Mouse (Mus musculus) midbrain, embryonic 15.5 days (tissue): ENCODE measurements at regions not wholly inside any gene's neighbourhood (a gene's known extent, or its start where the extent isn't known, plus 50 kb on each side); places are given as distances from the start of the nearest gene placed in this dataset.

Source experiments
- ATAC-seq: fragments of 200-750 bp; cut with Nextera tagmentation; replicated peaks from 2 replicates; pipeline ENCODE4 v1.8.0; 2017; ENCODE audit warnings: moderate TSS enrichment
- H3K27ac ChIP-seq: fragments of 300-500 bp; sonication (generic); 2 replicates; pipeline ENCODE4 v1.5.1; 2015; ENCODE audit warnings: mild to moderate bottlenecking, inconsistent platforms
- H3K27me3 ChIP-seq: fragments of 300-500 bp; sonication (generic); replicated peaks from 2 replicates; pipeline ENCODE4 v1.6.1; 2015; ENCODE audit warnings: inconsistent platforms
- H3K36me3 ChIP-seq: fragments of 300-500 bp; sonication (generic); replicated peaks from 2 replicates; pipeline ENCODE4 v1.6.1; 2015; ENCODE audit warnings: inconsistent platforms
- H3K4me1 ChIP-seq: fragments of 300-500 bp; sonication (generic); 2 replicates; pipeline ENCODE4 v1.6.1; 2015; ENCODE audit warnings: inconsistent platforms
- H3K4me2 ChIP-seq: fragments of 300-500 bp; sonication (generic); 2 replicates; pipeline ENCODE4 v1.6.1; 2015; ENCODE audit warnings: inconsistent platforms, mild to moderate bottlenecking, moderate library complexity
- H3K4me3 ChIP-seq: fragments of 300-500 bp; sonication (generic); 2 replicates; pipeline ENCODE4 v1.5.1; 2015; ENCODE audit warnings: mild to moderate bottlenecking, inconsistent platforms
- H3K9ac ChIP-seq: fragments of 300-500 bp; sonication (generic); 2 replicates; pipeline ENCODE4 v1.6.1; 2015; ENCODE audit warnings: mild to moderate bottlenecking, inconsistent platforms
- H3K9me3 ChIP-seq: fragments of 300-500 bp; sonication (generic); 2 replicates; pipeline ENCODE4 v1.6.1; 2016; ENCODE audit warnings: inconsistent platforms
- WGBS: fragments of 180-500 bp; shearing (Covaris S2); methylation state at CpG from one replicate; pipeline ENCODE4 v1.1.7; 2015; ENCODE audit warnings: mixed read lengths; 5-methylcytosine and 5-hydroxymethylcytosine counted together

DNA sequence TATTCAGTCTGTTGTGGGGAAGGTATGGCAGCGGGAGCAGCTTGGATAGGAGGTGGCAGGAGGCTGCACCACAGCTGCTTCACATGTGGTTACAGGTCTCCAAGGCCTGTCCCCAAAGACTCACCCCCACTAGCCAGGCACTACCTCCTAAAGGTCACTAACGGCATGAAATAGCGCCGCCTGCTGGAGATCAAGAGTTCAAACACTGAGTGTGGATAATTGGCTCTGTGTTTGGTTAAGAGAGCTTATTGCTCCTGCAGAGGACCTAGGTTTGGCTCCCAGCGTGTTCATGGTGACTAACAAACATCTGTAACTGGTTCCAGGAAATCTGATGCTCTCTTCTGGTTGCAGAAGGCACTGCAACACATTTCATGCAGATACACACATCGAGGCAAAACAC lies 514.1 kb downstream of the Zfp536 start:
- Histone ChIP-seq H3K27me3 (no peaks in the 10 kb centered on the region), H3K9ac (no peak overlapping the region), H3K4me3 (no peak overlapping the region), H3K9me3 (no peaks in the 10 kb centered on the region), H3K4me1 (no peaks in the 10 kb centered on the region), H3K4me2 (no peak overlapping the region), H3K27ac (no peak overlapping the region), H3K36me3 (no peaks in the 10 kb centered on the region)
- 44% methylated on average over 6 of the region's 6 CpGs for WGBS
- no peak for ATAC-seq

DNA sequence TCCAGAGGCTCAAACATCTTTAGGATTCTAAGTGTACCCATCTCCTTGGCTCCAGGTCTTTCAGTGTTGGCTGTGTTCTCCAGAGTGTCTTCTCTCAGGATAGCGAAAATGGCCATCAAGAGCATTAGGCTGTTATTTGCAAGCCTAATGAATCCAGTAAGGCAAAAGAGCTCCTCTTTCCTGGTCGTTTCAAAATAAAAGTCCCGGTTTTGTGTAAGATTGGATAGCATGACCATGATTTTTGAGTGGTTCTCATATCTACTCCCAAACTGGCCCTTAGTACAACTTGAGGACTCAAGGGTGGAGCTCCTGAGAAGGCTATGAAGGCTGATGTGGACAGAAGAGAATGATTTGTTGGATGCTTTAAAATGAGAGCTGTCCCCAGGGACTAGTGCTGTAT lies 510.6 kb downstream of the Zfp536 start:
- Histone ChIP-seq H3K4me3 (no peak overlapping the region), H3K4me2 (no peak overlapping the region), H3K27me3 (no peaks in the 10 kb centered on the region), H3K9me3 (no peaks in the 10 kb centered on the region), H3K36me3 (no peaks in the 10 kb centered on the region), H3K4me1 (no peaks in the 10 kb centered on the region), H3K9ac (no peak overlapping the region), H3K27ac (no peak overlapping the region)
- ATAC-seq: no peak
- 39% methylated on average over 3 of the region's 3 CpGs for WGBS

DNA sequence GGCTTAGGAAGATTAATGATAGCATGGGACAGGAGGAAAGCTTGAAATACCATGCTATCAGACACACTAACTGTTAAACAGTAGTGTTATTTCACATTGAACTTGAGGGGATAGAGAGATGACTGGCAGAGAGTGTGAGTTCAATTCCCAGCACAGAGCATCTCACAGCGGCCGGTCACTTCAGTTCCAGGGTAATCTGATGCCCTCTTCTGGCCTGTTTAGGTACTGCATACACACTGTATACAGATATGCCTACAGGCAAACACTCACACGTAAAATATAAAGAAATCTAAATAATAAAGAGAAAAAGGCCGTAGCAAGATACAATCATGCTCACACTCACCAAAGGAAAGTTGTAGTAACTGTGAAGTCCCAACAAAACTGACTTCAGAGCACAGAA lies 506.0 kb downstream of the Zfp536 start:
- no peak for ATAC-seq
- WGBS: 83% methylated on average over 4 of the region's 4 CpGs

DNA sequence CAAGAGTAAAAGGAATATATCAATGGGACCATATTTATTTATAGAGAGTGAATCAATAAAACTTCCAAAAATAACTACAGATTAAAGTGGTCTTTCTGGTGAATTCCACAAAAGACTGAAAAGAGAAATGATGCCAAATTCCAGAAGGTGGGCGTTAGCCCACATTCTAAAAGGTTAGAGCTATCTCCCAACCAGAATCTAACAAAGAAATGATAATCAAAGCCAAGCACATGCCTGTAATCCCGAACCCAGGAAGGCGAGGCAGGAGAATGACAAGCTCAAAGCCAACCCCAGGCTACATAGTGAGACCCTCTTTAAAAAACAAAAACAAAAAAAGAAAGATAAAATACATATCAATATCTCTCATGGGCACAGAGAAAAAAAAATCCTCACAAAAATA lies 502.6 kb downstream of the Zfp536 start:
- Histone ChIP-seq H3K4me3 (no peak overlapping the region), H3K27ac (no peak overlapping the region), H3K4me2 (no peak overlapping the region), H3K9me3 (no peaks in the 10 kb centered on the region), H3K4me1 (no peaks in the 10 kb centered on the region), H3K36me3 (no peaks in the 10 kb centered on the region), H3K27me3 (no peaks in the 10 kb centered on the region), H3K9ac (no peak overlapping the region)
- 86% methylated on average over 3 of the region's 3 CpGs for WGBS
- ATAC-seq: no peak

More for the DNA sequence above, 506.0 kb downstream of the Zfp536 start:
- Histone ChIP-seq H3K4me1 (no peaks in the 10 kb centered on the region), H3K9ac (no peak overlapping the region), H3K36me3 (no peaks in the 10 kb centered on the region), H3K27ac (no peak overlapping the region), H3K4me2 (no peak overlapping the region), H3K27me3 (no peaks in the 10 kb centered on the region), H3K9me3 (no peaks in the 10 kb centered on the region), H3K4me3 (no peak overlapping the region)

DNA sequence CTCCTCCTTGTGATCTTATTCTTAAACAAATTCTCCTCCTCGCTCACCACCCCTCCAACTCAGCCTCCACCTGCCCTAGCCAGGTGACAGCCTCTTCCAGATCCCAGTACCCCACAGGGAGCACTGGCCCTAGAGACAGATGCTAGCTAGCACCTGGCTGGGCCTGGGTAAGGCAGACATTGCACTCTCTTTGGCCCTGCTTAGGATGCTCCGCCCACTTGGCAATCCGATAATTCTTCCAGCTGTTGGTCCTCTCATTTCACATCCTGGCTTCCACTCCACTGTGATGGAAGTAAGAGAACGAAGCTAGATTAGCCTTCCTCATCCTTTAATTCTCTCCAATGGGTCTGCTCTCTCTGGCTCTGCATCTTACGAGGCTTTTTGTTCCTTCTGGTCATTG lies 483.4 kb downstream of the Zfp536 start:
- no peak for ATAC-seq
- H3K27ac ChIP-seq: no peak overlapping the region
- 28% methylated on average over 5 of the region's 5 CpGs for WGBS
- H3K4me3 ChIP-seq: no peak overlapping the region
- H3K9ac ChIP-seq: no peak overlapping the region
- no peaks in the 10 kb centered on the region for H3K36me3 ChIP-seq
- H3K4me2 ChIP-seq: peak overlapping the region; percentile 37; the same call in 1 of the 2 replicates
- H3K27me3 ChIP-seq: no peaks in the 10 kb centered on the region
- no peaks in the 10 kb centered on the region for H3K9me3 ChIP-seq
- peaks cover 10% of the 10 kb centered on the region for H3K4me1 ChIP-seq

DNA sequence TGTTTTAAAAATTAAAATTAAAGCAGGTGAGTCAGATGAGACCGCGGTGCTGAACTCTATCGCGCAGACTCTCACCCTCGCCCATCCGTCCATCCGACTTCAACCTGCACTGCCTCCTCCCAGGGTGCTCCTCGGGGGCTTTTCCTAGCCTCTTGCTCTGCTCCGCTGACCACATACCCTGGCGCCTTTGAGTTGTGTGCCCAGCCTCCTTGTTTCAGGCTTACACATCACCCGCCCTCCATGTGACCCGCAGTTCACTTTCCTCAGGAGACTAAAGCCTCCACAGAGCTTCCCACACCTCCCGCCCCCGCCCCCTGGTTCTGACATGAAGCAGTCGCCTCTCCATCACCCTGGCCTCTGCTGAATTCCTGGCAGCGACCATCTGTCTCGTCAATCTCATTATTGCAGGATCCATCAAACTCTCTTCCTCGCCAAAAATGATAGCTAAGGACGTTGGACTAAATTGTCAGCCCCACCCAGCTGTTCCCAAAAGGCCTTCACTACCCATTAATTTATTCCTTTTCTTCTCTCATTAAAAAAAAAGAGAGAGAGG lies 482.9 kb downstream of the Zfp536 start:
- Histone ChIP-seq H3K4me1 (peaks cover 10% of the 10 kb centered on the region), H3K9me3 (no peaks in the 10 kb centered on the region), H3K4me2 (peak overlapping the region; percentile 37), H3K4me3 (no peak overlapping the region), H3K36me3 (no peaks in the 10 kb centered on the region), H3K27ac (no peak overlapping the region), H3K9ac (no peak overlapping the region), H3K27me3 (no peaks in the 10 kb centered on the region)
- no peak for ATAC-seq
- 18% methylated on average over 19 of the region's 19 CpGs for WGBS

DNA sequence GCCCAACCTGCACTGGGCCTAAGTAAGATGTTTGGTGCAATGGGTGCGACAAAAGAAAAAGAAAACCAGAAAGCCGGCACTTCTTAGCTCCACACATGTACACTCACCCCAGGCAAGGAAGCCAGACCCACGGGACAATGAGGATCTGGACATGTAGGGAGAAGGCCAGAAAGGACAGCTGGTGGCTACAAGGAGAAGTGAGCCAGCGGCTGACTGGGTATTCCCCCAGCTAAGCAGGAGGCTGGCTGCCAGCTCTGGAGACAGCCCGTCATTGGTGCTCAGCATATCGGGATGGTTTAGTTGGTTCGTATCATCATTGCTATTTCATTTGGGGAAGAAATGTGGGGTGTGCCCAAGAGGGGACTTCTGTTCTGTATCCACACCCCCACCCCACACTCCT lies 481.7 kb downstream of the Zfp536 start:
- Histone ChIP-seq H3K9me3 (no peaks in the 10 kb centered on the region), H3K4me3 (no peak overlapping the region), H3K4me2 (no peak overlapping the region), H3K36me3 (no peaks in the 10 kb centered on the region), H3K9ac (no peak overlapping the region), H3K27ac (no peak overlapping the region), H3K4me1 (peaks cover 10% of the 10 kb centered on the region), H3K27me3 (no peaks in the 10 kb centered on the region)
- ATAC-seq: no peak
- 66% methylated on average over 7 of the region's 7 CpGs for WGBS

DNA sequence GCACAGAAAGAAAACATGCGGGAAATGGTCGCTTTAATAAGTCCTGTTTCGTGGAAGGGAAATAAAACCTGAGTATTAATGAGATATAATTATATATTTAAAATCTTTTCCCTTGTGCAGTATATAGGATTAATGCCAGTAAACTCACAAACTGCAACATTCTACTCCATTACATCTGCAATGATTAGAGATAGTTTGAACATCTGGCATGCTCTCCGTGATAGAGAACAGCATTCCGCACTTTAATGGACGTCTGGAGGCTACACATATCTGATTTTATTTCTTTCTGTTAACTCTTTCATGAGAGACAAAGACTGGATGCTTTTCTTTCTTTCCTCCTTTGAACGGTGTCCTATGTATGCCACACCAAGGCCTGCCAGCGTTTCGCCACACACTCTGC lies 480.9 kb downstream of the Zfp536 start:
- H3K4me2 ChIP-seq: no peak overlapping the region
- no peak for ATAC-seq
- 71% methylated on average over 9 of the region's 9 CpGs for WGBS

DNA sequence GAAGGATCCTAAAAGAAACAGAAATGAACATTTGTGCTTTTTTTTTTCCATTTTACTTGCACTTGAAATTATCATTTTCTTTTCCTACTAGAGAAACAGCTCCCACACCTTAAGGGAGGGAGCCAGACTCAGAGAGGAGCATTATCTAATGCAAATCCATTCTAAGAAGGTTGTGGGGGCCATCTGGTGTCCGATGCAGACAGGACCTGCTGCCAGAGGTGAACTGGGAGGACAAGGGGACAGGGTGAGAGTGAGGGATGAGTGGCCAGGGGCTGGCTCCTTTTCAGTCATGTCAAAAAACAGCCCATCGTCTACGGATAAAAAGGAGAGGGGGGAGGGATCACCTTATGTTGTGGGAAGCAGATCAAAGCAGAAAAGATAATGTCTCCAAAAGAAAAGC lies 474.6 kb downstream of the Zfp536 start:
- WGBS: 13% methylated on average over 3 of the region's 3 CpGs

More for the DNA sequence above, 480.9 kb downstream of the Zfp536 start:
- Histone ChIP-seq H3K4me1 (peaks cover 10% of the 10 kb centered on the region), H3K4me3 (no peak overlapping the region), H3K27ac (no peak overlapping the region), H3K36me3 (no peaks in the 10 kb centered on the region), H3K27me3 (no peaks in the 10 kb centered on the region), H3K9ac (no peak overlapping the region), H3K9me3 (no peaks in the 10 kb centered on the region)

DNA sequence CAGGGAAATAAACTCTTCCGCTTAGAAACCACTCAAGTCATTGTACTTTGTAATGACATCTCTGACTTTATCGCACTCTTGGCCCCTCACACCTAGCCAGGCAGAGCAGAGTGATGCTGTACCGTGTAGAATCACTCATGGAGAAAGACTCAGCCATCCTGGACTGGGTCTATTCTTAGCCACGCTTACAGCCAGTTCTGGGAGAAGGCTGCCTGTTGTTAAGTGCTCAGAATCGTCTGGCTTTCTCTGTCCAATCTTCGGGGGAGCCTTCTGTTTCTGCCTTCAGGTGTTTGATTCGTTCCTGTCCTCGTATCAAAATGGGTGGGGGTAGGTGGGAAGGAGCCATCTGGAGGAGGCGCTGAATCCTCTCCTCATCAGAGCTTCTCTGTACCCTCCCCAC lies 468.0 kb downstream of the Zfp536 start:
- Histone ChIP-seq H3K9ac (no peak overlapping the region), H3K36me3 (no peaks in the 10 kb centered on the region), H3K4me1 (no peaks in the 10 kb centered on the region), H3K9me3 (no peaks in the 10 kb centered on the region), H3K27me3 (no peaks in the 10 kb centered on the region), H3K4me3 (no peak overlapping the region), H3K4me2 (no peak overlapping the region), H3K27ac (no peak overlapping the region)
- WGBS: 85% methylated on average over 9 of the region's 9 CpGs
- ATAC-seq: no peak

More for the DNA sequence above, 474.6 kb downstream of the Zfp536 start:
- Histone ChIP-seq H3K27me3 (no peaks in the 10 kb centered on the region), H3K9me3 (no peaks in the 10 kb centered on the region), H3K4me1 (peaks cover 11% of the 10 kb centered on the region), H3K4me2 (no peak overlapping the region), H3K27ac (no peak overlapping the region), H3K9ac (no peak overlapping the region), H3K4me3 (no peak overlapping the region), H3K36me3 (no peaks in the 10 kb centered on the region)
- no peak for ATAC-seq

DNA sequence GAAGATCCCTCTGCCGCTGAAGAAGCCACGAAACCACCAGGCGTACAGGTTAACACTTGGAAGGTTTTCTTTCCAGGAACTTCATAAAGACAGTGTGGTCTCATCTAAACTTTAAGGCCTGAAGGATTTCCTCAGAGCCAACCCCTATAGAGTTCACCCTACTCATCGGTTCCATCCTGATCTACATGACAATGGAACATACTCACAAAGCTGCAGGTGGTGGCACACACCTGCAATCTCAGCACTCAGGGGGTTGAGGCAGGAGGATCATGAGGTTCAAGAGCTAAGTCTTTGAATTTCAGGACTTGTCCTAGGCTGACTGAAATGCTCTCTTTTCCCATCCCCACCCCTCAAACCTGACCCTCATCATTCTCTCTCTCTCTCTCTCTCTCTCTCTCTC lies 466.2 kb downstream of the Zfp536 start:
- H3K4me1 ChIP-seq: no peaks in the 10 kb centered on the region
- no peak overlapping the region for H3K4me3 ChIP-seq
- 79% methylated on average over 4 of the region's 4 CpGs for WGBS
- no peak for ATAC-seq
- H3K27ac ChIP-seq: no peak overlapping the region
- no peaks in the 10 kb centered on the region for H3K36me3 ChIP-seq
- no peak overlapping the region for H3K4me2 ChIP-seq
- H3K27me3 ChIP-seq: no peaks in the 10 kb centered on the region
- H3K9ac ChIP-seq: no peak overlapping the region
- no peaks in the 10 kb centered on the region for H3K9me3 ChIP-seq

DNA sequence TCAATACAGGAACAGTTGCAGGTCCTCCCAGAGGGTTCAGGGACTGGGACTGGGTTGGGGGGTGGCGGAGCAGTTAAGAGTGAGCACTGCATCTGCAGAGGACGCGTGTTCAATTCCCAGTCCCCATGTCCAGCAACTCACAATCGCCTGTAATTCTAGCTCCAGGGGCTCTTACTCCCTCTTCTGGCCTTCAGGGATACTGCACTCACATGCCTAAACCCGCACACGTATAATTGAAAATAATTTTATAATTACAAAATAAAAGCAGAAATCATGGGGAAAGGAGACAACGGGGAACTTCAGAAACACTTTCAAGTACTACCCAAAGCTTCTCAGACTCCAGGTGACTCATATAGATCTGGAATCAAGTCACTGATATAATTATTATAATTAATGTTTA lies 448.8 kb downstream of the Zfp536 start:
- H3K27ac ChIP-seq: no peak overlapping the region
- H3K4me2 ChIP-seq: no peak overlapping the region
- no peak overlapping the region for H3K4me3 ChIP-seq
- 91% methylated on average over 7 of the region's 7 CpGs for WGBS
- no peak for ATAC-seq
- no peaks in the 10 kb centered on the region for H3K9me3 ChIP-seq
- no peaks in the 10 kb centered on the region for H3K27me3 ChIP-seq
- no peaks in the 10 kb centered on the region for H3K4me1 ChIP-seq
- H3K36me3 ChIP-seq: no peaks in the 10 kb centered on the region
- H3K9ac ChIP-seq: no peak overlapping the region

DNA sequence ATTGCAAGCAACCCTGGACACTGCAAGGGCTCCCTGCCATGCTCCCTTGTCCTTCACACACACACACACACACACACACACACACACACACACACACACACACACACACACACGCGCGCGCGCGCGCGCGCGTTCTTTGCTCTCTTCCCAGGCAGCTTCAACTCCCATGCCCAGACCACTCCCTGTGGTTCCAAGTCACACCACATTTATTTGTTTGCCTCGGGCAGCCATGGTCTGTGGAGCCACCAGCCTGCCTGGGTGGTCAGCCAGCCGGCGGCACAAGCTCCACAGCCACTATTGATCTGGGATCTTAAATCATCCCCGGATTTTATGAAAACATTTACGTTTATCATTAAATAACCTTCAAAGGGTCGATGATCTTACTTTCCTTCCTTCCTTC lies 440.0 kb downstream of the Zfp536 start:
- Histone ChIP-seq H3K9me3 (no peaks in the 10 kb centered on the region), H3K27me3 (0 out of 2 replicates have a peak, but pooled peaks cover 4% of the 10 kb centered on the region), H3K27ac (no peak overlapping the region), H3K9ac (no peak overlapping the region), H3K4me3 (no peak overlapping the region), H3K36me3 (no peaks in the 10 kb centered on the region), H3K4me2 (no peak overlapping the region), H3K4me1 (peaks cover 29% of the 10 kb centered on the region)
- ATAC-seq: no peak
- WGBS: 77% methylated on average over 16 of the region's 16 CpGs
